Mouse (Mus musculus): Measurements from ENCODE around the gene Scgb1b30.

- TF ChIP-seq CTCF (IDR thresholded peaks at IDR 0.05; ENCODE audit: low read depth, low read length) (no peak), POLR2A (IDR thresholded peaks at IDR 0.05; ENCODE audit: borderline replicate concordance, low read depth, low read length) (no peak)
These were observed 30.1 kb downstream of the Scgb1b30 start for GRCm38 (mm10) chr7:34125346-34125745.
